Mouse (Mus musculus) ZHBTc4 (cell line): Measurements from ENCODE around the gene Parp16.

Experiments used
- DNase-seq: peaks from one replicate; pipeline ENCODE4 v3.0.0-alpha.2; 2011; ENCODE audit warnings: low read depth, low spot score

Parp16 gene

DNA sequence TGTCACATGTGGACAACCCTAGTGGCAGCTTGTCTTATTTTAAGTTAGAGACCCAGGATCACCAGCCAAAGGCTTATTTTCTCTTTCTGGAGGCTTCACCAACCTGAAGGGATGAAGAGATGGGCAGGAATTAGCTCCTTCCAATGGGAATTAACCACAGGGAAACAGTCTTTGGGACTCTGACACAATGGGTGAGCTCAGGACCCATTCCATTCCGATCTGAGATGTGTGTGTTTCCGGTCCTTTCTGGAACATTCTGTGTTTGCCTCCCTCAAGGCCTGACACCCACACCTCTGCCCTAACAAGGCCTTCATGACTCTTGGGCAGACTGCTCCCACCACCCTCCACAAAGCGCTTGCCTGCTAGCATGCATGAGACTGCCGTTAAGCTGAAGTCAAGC is at the start of gene Parp16:
TSS of gene Parp16 (plus strand) at position 301 of the 400 bp plus-strand sequence.
- no peak for DNase-seq

DNA sequence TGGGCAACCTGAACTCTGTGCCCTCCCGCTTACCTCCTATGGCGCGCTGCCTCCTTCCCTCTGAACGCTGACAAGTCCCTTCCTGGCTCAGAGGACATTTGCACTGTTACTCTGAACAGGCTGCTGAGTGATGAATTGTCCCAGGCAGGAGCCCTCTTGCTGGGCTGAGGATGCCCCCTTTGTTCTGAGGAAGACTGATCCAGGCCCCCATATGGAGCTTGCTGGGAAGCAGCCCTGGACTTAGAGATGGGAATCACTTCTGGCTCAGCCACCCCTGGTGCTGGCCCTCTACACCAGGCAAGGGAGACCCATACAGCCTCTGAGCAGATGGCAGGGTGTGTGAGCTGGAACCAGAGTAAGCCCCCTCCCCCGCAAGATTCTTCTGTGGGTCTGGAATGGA is 49.2 kb upstream of the Parp16 start:
- no peak for DNase-seq

DNA sequence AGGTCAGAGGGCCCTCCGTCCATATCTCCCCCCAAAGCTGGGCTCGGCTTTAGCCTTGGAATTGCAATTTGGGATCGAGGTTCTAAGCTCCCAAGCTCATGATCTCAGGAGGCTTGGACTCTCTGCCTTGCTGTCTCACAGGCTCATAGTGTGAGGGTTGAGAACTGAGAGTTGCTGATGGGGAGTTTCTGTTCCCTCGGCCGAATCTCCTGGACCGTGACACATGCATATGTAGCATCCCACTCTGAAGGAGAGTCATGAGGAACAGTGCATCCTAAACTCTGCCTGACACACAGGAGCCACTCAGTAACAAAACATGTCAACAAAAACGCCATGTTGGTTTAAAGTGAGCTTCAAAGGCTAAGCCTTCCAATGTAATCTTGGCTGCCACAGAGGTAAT is 46.6 kb upstream of the Parp16 start:
- no peak for DNase-seq

DNA sequence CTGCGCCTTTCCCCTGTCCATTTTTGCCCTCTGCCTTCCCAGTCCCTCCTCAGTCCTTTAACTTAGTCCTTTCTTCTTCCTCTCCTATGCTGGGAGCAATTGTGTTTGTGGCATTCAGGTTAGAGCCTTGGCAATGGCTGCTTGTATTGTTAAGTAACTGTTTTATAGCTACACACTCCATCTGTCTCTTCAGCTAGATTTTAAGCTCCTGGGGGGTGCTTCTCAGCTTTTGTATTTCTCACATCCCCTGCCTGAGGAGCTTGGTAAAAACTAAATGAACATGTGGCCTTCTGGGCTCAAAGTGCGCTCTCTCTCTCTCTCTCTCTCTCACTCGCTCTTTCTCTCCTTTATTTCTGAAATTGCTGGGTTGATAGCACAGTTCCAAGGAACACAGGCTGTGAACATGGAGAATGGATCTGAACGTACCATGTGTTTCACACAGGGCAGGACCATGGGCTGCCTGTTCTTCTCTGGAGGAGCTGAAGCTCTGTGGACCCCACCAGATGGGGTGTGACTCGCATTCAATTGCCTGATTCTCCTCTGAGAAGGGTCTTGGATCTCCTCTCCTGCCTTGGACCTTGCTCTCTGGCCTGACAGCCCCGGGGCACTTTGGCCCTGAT is 42.3 kb upstream of the Parp16 start:
- DNase-seq = no peak

DNA sequence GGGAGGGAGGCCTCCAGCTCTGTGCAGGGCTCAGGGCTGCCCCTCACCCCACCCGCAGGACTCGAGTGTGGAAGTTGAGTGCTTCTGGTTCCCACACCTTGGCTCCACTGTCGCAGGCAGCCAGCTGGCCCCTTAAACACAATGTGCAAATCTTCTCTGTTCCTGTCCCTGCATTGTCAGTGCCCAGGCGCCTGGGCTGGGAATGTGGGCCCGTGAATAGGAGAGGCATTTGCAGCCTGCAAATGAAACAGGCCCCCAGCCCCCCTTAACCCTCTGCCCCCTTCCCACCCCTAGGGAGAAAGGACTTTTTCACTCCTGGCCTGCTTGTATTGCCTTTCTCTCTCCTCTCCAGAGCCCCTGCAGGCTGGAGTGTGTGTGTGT is 41.8 kb upstream of the Parp16 start:
- no peak for DNase-seq

DNA sequence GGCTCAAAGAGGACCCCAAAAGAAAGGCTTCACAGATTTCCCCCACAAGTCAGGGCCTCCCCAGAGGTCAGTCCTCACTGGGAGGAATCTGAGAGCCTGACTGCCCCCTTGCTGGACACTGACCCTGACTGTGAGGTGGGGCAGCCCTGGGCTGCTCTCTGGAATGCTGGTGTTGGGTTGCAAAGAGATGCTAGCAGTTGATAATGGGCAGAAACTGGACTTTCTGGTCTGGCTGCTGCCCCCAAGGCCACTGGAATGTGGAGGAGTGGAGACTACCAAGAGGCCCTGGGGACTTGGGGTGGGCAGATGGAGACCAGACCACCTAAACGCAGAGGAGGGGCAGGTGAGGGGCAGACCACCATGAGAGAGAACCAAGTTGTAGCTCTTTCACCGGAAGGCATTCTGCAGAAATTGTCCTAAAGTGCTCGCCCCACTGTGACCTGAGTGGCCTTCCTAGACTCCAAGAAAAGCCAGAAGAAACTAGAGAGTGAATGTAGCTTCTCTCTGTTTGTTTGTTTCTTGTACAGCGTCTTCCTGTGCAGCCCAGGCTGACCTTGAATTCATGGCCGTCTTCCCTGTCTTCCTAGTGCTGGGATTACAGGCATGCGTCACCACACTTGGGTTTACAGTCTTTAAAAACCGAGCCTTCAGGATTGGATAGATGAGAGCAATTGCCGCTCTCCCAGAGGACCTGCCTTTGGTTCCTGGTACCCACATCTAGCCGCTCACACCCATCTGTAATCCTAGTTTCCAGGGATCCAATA is 40.3 kb upstream of the Parp16 start:
- no peak for DNase-seq

DNA sequence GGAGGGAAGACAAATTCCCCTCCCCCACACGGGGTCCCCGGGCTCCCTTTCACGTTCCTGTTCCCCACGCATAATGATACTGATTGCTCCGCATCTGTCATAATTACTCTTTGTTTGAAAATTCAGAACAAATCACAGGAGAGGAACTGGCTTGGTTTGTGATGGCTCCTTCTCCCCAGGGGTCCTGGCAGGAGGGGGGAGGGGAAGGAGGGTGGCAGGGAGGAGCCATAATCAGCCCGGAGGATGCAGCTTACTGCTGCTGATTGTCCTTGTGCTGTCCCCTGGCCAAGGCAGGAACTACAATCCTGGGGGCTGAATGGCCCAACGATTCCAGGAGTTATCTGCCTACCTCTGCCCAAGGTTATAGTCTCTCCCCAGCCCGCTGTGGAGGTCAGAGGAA is 38.5 kb upstream of the Parp16 start:
- peak; percentile 72 for DNase-seq

DNA sequence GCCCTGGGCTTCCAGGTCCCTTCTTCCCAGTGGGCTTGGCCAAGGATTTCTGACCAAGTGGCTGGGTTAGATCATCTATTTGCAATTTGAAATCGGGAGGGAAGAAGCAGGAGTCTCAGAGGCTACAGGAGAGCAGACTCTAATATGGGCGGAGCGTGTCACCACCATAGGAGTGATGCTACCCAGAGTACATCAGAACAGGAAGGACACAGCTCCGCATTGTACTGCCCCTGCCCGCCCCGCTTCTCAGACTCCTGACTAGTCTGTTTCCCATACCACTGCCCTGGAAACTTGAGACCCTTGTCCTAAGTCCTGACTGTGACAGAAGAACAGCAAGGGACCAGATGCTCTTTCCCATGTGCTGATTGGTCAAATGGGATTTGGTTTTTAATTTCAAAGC is 37.5 kb upstream of the Parp16 start:
- no peak for DNase-seq

DNA sequence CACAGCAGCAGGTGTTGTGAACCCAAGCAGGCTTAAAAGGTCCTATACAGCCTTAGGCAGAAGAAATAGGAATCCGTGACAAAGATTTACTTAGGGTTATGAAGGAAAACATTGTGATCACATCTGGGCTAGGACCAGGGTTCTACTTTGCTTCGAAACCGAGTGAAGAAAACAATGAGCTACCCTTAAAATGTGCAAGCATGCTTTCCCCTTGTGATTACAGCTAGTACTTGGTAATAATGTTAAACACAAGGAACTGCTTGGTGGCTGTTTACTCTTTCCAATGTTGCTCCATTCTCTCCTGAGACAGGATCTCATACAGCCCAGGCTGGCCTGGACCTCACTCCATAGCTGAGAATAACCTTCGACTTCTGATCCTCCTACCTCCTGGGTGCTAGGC is 34.0 kb upstream of the Parp16 start:
- no peak for DNase-seq

DNA sequence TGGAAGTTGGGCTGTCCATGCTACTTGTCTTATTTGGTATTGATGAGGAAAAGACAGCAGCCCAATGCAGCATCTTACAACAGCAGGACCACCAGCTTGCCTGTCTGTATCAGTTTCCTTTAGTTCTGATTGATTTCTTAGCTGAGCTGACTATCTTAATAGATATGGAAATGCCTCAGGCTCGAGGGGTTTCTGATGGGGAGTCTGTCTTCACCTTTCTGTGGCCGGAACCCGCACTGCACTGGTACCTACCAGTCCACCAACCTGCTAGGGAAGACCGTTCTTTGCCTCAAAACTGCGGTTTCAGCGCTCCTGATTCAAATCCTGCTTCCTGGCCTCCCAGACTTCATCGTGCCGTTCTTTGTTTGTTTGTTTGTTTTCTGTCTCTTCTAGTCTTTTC is 33.3 kb upstream of the Parp16 start:
- DNase-seq = no peak

DNA sequence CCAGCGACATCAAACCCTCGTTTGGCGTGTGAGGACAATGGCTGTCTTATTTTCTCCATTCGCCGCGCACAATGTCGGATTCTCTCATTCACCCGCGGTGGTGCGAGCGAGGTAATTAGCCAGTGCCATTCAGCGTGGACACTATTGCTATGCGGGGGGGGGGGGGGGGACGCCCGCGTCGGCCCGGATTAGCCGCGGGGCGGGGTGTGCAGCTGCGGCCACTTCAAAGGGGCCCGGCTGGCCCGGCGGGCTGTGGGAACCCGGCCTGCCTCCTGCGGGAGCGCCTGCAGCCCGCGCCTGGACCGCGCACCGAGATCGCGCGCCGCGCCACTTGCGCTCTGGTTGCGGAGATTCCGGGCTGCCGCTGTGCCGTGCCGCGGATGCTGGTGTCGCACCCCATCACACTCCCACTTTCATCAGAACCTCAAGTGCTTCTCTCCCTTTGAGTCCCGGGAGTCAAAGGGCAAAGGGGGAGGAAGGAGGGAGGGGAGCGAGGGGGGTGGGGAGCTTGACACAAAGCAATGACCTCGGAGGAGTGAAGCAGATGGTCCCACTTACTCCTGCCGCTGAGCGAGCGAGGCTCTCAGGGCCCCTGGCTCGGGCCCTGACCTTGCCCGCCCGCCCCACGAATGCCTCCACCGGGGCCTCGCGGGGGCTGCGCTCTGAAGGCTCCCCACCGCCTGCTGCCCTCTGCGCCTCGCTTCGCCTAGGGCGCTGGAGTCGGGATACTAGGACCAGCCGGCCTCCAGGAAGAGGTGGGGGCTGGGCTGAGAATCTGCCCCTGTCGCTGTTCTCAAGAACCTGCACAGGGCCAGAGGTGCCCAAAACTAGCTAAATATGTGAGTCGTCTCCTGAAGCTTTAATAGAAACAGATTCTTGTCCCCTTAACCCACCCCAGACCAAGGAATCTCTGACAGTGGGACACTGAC is 32.2 kb upstream of the Parp16 start:
- DNase-seq = peak; percentile 73

DNA sequence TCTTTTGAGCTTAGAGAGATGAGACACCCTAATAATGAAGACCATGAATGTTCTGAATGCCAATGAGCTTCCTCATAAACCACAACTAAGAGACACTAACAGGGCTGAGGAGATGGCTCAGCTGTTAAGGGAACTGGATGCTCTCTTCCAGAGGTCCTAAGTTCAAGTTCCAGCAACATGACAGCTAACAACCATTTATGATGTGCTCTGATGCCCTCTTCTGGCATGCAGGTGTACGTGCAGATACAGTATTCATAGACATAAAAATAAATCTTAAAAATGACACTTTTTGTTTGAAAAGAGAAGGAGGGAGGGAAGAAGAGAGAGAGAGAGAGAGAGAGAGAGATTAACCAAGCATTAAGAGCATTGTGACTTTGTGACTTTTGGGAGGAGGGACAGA is 30.3 kb upstream of the Parp16 start:
- peak; percentile 64 for DNase-seq

DNA sequence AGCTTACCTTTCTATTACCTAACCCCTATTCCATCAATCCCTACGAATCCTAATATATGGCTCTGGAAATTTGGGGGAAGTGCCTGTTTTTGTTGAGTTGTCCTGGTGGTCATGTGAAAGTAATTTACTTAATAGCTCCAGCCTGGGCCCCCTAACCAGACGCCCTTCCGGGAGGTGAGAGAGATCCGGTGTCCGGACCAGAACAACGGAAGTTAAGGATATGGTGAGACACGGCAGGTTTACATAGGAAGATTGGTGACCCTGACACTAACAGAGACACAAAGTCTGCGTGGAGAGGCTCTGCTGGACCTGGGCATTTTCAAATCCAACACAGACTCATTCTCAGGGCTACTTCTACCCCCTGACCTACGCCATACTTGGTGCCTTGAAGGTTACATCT is 28.8 kb upstream of the Parp16 start:
- no peak for DNase-seq

DNA sequence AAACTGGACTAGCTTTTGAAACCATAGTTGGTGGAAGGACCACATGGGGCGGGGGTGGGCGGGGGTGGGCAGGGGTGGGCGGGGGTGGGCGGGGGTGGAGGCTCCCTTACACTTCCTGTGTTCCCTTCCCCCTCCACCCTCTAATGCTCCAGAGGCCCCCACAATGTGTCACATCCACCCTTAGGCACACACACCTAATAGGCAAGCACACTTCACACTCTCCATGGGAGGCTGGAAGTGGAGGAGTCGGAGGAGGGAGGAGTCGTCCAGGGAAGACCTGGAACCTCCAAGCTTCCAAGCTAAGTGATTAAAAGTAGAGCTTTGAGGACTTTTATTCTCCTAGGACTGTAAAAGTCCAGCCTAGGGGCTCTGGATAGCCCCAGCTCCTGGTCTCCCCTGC is 26.6 kb upstream of the Parp16 start:
- no peak for DNase-seq

DNA sequence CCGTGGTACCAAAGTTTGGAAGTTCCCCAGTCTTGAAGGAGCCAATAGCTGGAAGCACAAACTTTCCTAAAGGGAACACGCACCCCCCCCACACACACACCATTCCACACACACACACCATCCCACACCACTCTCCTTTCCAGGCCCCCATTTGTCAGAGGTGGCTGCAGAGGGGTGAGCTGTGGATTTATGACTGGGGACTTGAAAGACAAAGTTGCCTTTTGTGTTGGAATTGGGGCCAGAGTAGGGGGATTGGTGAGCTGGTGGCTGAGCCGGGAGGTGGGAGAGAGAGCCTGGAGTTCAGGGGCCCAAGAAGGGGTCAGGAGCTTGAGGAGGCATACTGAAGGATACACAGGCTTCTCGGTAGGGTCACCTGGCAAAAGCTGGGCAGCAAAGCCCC is 26.2 kb upstream of the Parp16 start:
- DNase-seq = no peak

DNA sequence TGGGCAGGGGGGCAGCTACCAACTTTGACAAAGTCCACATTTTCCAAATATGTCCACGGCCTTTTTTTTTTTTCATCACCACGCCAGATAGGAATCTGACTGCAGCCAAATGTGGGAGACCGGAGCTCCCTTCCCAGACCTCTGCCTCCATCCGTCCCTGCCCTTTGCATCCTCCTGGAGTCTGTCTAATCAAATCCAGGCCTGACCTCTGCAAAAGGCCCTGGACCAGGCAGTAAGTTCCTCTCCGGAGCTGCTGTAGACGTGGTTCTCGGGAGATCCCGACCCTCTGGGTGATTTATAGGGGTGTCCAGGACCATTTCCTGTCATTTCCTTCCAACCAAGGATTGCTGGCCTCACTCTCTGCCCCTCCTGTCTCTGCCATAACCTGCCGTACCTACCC is 22.5 kb upstream of the Parp16 start:
- DNase-seq = no peak

DNA sequence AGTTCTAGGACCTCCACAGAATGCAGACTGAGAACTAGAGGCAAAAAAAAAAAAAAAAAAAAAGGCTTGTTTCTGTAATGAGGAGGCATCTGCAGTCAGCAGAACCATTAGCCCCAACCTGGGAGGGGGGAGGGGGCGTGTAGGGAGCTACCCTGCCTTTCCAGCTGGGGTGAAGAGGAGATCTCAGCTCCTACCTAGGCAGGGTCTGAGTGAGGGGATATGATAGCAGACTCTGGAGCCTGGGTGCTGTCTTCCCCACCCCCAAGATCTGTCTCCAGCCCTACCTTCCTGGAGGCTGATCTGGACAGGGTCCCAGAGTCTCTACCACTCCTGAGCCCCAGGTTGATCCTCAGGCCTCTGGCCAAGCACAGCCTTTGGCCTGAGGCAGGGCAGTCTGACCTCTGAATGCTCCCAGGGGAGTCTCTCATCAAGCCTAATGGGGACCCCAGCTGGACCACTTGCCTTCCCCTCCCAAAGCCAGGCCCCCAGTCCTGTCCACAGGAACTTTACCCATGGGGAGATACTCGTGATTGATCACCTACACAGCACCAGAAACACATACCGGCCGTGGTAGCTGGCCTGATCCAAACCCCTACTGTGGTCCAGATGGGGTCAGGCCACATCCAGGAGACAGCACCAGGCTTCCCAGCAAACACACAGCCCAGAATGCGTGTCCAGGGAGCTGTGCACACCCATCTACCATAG is 19.8 kb upstream of the Parp16 start:
- DNase-seq = peak; percentile 62

DNA sequence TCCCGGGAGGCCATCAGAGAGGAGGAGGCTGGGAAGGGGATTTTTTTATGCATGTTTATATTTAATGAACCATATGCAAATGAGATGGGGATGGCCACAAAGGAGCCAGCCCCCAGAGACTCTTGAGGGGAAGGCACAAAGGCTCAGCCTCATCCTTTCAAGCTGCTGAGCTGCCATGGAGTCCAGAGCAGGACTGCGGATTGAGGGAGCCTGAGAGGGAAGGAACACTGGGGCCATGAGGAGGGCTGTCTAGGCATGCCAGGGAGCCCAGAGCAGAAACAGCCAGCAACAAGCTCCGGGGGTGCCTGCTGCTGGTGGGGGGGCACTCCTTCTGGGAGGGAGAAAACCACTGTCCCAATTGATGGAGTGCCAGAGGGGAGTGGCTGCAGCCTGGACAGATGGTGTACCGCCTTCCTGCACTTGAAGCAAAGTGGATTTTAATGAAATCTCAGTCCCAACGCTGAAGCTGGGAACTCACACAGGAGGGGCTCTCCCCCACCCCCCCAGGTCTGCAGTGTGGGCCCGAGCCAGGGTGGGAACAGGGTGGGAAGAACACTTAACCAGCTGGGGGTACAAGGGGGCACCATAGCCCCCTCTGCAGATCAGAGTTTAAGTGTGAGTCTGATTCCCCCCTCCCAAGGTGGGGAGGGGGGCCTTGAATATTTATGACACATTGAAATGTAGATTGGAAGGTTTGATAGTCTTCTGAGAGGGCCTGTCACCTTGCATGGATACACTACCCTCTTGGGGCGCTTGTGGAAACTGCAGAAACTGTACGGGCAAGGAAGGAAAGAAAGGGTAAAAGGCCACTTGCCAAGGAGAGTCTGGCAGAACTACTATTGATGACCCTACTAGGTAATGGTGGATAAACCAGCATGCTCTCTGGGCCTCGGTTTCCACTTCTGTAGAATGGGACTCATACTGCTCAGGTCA is 18.9 kb upstream of the Parp16 start:
- no peak for DNase-seq

DNA sequence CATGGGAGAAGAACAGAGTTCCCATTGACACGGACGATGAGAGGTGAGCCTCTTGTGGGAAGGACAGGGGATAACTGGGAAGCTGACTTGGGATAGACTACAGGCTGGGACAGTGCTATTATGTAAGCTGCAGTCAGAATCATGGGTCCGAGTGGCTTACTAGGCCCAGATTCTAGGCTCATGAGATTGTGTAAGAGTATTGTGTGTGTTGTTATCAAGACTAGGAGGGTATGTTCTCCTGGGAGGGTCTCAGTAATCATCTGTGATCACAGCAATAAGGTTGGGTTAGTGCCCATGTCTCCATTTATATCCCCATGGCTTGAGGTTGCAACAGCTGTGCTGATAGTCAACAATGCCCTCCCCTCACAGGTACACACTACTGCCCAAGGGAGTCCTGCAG is 17.7 kb upstream of the Parp16 start:
- no peak for DNase-seq

DNA sequence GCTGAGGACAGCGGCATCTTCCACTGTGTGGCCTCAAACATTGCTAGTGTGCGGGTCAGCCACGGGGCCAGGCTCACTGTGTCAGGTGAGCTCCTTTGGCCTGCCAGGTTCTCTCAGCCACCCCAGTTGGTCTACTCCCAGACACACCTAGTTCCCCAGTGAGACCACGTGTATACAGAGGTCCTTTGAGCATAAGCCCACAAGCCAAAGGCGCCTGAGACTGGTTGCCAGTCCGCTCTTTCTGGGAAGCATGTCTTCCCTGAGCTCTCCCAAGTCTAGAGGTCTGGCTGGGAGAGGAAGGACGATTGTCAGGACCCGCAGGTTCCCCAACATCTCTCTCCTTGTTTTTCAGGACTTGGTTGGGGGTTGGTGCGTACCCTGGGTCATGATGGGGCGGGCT is 17.2 kb upstream of the Parp16 start:
- peak; percentile 29 for DNase-seq
